Mouse (Mus musculus) embryo, embryonic 10.5 days (tissue): Measurements from ENCODE around the gene Gabra1.

Experiments used
- DNase-seq: peaks from one replicate; pipeline ENCODE4 v3.0.0-alpha.2; 2015; ENCODE audit warnings: low spot score

The Gabra1 gene

DNA sequence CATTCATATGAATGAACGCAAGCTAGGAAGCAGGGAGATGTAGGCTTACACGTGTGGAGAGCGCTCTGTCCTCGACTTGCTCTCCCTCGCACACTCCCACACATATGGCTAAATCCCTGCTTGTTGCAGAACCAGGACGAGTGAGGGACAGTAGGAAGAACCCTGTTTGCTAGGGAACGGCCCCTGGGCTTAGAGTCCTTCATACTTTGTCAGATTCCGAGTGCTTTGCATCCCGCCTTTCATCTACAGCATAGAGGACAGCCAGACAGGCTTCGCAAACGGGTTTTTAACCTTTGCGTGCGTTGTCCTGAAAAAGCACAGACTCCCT is at the start of gene Gabra1:
Gene Gabra1 (minus strand): TSS at position 106 of the 328 bp plus-strand sequence.
- DNase-seq: peak; percentile 60

DNA sequence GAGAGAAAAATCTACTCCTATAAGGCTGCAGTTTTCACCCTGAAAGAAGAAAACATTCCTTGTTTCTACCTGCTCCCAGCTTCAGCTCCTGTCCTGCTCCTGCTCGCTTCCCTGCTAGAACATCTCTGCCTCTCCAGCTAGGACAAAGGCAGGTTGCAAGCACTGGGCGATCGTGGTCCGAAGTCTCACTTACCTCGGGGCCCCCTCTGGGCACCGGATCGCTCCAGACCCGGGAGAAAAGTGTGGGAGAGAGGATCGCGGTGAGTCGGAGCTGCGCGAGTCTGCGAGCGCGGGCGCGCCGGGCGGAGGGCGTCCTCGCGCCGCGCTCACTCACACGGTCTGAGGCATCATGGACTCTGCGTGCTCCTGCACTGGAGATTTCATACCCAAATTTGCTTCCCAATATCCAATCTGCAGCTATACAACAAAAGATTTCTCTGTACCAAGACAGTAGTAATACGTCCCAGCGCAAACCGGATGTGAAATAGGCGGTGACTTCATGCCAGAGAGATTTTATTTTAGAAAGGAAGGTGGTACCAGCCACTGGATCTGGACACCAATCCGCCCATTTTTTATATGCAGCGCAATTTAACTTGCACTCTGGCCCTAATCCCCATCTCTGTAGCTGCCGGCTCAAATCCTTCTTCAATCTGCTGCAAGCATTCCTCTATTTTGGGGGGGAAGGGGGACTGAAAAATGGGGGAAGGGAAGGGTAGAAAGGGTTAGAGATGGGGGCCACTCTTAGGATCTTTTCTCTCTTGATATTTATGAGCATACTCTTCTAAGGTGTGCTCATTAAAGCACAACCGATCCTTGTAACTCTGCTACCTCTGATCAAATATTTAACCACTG is 531 bp downstream of the Gabra1 start:
- peak; percentile 67 for DNase-seq

- peak; percentile 22 for DNase-seq
Measured at GRCm38 (mm10) chr11:42181426-42181825, 1.3 kb downstream of the Gabra1 start.

GRCm38 (mm10) chr11:42179535-42179934 is 3.2 kb downstream of the Gabra1 start:
- DNase-seq: peak; percentile 1

DNA sequence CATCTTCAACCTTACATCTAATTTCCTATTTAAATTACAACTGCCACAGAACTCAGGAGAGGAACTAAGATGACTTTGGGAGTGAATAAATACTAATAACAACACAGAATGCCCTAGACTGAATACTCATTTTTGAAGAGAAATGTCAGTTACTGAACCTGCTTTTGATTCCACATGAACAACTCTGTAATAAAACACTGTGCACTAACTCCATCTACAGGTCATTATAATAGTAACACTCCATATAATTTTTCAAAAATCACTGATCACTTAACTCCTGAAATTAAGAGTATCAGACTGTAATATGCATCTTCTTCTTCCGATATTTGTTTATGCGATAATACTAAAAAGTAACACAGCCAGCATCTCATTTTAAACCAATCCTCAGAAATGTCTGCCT is 4.4 kb downstream of the Gabra1 start:
- no peak for DNase-seq

- DNase-seq: no peak
Measured at GRCm38 (mm10) chr11:42151396-42151795, 31.3 kb downstream of the Gabra1 start.

GRCm38 (mm10) chr11:42116931-42117330 is 65.8 kb downstream of the Gabra1 start:
- no peak for DNase-seq

DNA sequence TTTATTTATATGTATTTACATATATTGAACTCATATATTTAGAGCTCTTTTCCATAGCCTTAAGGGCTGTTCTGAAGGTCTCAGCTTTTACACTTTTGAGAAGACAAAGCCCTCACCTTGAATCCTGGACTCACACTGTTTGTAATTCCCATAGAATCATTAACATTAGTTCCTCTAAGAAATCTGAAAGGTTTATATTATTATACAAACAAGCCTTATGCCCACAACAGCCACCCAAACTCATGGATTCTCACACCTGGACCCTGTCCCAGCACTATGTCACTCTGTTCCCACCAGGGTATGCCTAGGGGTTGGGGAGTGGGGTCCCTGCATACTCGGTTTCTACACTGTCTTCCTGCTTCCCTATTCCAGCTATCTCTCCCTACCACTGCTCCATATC is 72.7 kb downstream of the Gabra1 start:
- no peak for DNase-seq

DNA sequence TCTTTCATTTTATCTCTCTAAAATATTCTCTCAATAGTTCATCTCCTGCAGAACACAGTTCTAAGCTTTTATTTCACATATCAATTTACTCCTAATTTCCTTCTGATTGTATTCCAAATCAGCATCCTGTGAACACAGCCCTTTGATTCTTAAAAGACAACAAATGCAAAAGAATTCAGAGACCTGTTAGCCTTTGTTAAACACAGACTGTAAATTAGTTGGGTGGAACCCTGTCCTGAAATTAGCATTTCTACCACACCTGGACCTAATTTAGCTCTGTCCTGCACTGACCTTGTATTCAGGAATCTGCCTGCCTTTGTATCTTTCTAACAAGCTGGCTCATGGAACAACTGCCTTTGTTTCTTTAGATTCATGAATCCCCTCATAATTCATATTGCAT is 73.1 kb downstream of the Gabra1 start:
- DNase-seq: no peak

- DNase-seq: no peak
Measured at GRCm38 (mm10) chr11:42095556-42095955, 87.2 kb downstream of the Gabra1 start.
